Mouse (Mus musculus) neural tube, embryonic 15.5 days (tissue): Measurements from ENCODE around the gene Coro2b. TPM values are rescaled to one million over a fixed set of nuclear protein-coding genes. Genes with fewer than 3 reads are reported as not detected.

Source experiments
- ATAC-seq: fragments of 200-750 bp; cut with Nextera tagmentation; 2 replicates; pipeline ENCODE4 v1.8.0; 2017; ENCODE audit warnings: mild to moderate bottlenecking, moderate TSS enrichment, moderate library complexity; ENCODE audit not compliant: low FRiP score
- H3K27ac ChIP-seq: fragments of 300-500 bp; sonication (generic); replicated peaks from 2 replicates; pipeline ENCODE4 v1.5.1; 2015; ENCODE audit warnings: mild to moderate bottlenecking, inconsistent platforms
- H3K27me3 ChIP-seq: fragments of 300-500 bp; sonication (generic); replicated peaks from 2 replicates; pipeline ENCODE4 v1.6.1; 2015; ENCODE audit warnings: inconsistent platforms
- H3K36me3 ChIP-seq: fragments of 300-500 bp; sonication (generic); 2 replicates; pipeline ENCODE4 v1.6.1; 2015; ENCODE audit warnings: inconsistent platforms
- H3K4me1 ChIP-seq: fragments of 300-500 bp; sonication (generic); 2 replicates; pipeline ENCODE4 v1.6.1; 2015; ENCODE audit warnings: inconsistent platforms
- H3K4me2 ChIP-seq: fragments of 300-500 bp; sonication (generic); 2 replicates; pipeline ENCODE4 v1.6.1; 2015; ENCODE audit warnings: inconsistent platforms, mild to moderate bottlenecking, moderate library complexity
- H3K4me3 ChIP-seq: fragments of 300-500 bp; sonication (generic); replicated peaks from 2 replicates; pipeline ENCODE4 v1.5.1; 2015; ENCODE audit warnings: mild to moderate bottlenecking, inconsistent platforms
- H3K9ac ChIP-seq: fragments of 300-500 bp; sonication (generic); replicated peaks from 2 replicates; pipeline ENCODE4 v1.6.1; 2015; ENCODE audit warnings: mild to moderate bottlenecking, inconsistent platforms
- H3K9me3 ChIP-seq: fragments of 300-500 bp; sonication (generic); replicated peaks from 2 replicates; pipeline ENCODE4 v1.6.1; 2016; ENCODE audit warnings: inconsistent platforms
- WGBS: fragments of 180-500 bp; shearing (Covaris S2); methylation state at CpG from one replicate; pipeline ENCODE4 v1.1.7; 2015; ENCODE audit warnings: mixed read lengths; 5-methylcytosine and 5-hydroxymethylcytosine counted together
- polyA plus RNA-seq: library from polyadenylated mRNA; unstranded; fragments of >200 nt; fragmentation: Nextera tagmentation; extraction: Ambion mirVana; gene quantifications from 2 replicates; pipeline ENCODE4 v1.2.1, GENCODE M21; 2015

Coro2b gene
- polyA plus RNA-seq, 1 experiment from 2014 or later, result 38.2 TPM

DNA sequence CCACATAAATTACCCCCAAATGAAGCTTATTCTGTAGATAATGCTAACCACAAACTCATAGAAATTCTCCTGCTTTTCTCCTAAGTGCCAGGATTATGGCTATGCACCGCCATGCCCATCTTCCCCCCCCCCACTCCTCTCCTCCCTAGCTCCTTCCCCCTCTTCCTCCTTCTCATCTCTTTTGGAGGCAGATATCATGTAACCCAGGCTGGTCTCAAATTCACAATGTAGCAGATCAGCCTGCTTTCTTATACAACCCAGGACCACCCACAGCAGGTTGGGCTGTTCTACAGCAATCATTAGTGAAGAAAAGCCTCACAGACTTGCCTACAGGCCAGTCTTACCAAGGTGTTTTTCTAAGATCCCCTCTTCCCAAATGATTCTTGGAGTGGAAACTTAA is 135.3 kb downstream of the Coro2b start:
- Histone ChIP-seq H3K9ac (no peak overlapping the region), H3K36me3 (no peaks in the 10 kb centered on the region), H3K4me2 (no peak overlapping the region), H3K4me1 (peaks cover 6% of the 10 kb centered on the region; the same call in 1 of the 2 replicates), H3K9me3 (no peaks in the 10 kb centered on the region), H3K27ac (no peak overlapping the region), H3K4me3 (no peak overlapping the region), H3K27me3 (no peaks in the 10 kb centered on the region)
- ATAC-seq, result no peak
- 71% methylated on average over 1 of the region's 1 CpGs for WGBS

- H3K27ac ChIP-seq, result no peak overlapping the region
- H3K4me2 ChIP-seq, result no peak overlapping the region
- H3K36me3 ChIP-seq, result no peaks in the 10 kb centered on the region
- 76% methylated on average over 11 of the region's 11 CpGs for WGBS
- no peaks in the 10 kb centered on the region for H3K9me3 ChIP-seq
- H3K4me1 ChIP-seq, result peaks cover 6% of the 10 kb centered on the region; the same call in 1 of the 2 replicates
- no peak overlapping the region for H3K9ac ChIP-seq
- no peak for ATAC-seq
- H3K27me3 ChIP-seq, result no peaks in the 10 kb centered on the region
- H3K4me3 ChIP-seq, result no peak overlapping the region
These were observed 136.2 kb downstream of the Coro2b start for GRCm38 (mm10) chr9:62400531-62401170.

DNA sequence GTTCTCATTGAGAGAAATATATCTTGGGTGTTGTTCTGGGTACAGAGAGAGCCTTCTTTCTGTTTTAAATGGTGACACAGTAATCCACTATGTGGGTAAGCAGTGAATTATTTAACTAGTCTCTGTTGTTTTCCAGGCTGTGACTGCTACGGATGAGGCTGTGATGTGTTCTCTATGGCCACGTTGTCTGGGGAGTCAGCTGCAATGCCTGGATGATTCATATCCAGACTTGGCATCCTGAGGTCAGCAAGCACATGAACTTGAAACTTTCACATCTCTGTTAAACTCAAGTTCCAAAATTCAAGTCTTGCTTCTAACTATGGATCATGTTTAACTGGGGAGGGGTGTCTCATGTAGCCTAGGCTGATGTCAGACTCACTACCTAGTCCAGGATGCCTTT is 142.7 kb downstream of the Coro2b start:
- H3K4me3 ChIP-seq, result no peak overlapping the region
- H3K27me3 ChIP-seq, result no peaks in the 10 kb centered on the region
- no peak for ATAC-seq
- H3K36me3 ChIP-seq, result no peaks in the 10 kb centered on the region
- no peaks in the 10 kb centered on the region for H3K4me1 ChIP-seq
- WGBS, result 36% methylated on average over 2 of the region's 2 CpGs
- no peak overlapping the region for H3K9ac ChIP-seq
- H3K4me2 ChIP-seq, result no peak overlapping the region
- H3K27ac ChIP-seq, result no peak overlapping the region
- no peaks in the 10 kb centered on the region for H3K9me3 ChIP-seq

DNA sequence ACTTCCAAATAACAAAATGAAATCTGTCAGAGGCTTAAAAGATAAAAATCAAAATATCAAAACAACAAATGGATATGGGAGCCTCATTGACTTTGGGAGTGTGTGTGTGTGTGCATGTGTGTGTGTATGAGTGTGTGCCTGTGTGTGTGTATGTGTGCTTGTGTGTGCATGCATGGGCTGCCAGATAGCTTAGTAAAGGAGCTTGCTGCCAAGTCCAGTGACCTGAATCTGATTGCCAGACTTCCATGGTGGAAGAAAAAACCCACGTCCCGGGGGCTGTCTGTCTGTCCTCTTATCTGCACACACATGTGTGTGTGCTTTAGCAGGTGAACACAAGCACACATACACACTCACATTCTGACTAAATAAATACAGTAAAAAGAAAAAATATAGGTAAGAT is 143.3 kb downstream of the Coro2b start:
- Histone ChIP-seq H3K27ac (no peak overlapping the region), H3K4me3 (no peak overlapping the region)
- 90% methylated on average over 2 of the region's 2 CpGs for WGBS

DNA sequence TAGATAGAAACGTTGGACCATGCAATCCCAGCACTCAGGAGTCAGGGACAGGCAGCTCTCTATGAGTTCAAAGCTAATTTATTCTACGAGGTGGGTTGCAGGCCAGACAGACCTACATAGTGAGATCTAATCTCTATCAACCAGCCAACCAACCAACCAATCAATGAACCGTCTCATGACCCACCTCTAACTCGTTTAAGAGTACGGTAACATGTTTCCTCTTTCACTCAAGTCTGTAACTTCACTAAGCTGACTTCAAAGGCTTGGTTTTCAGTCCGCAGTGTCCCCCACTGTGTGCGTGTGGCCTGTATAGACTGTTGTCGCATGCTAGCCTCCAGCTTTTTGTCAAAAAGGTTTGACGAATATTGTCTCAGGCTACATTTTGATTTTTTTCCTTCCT is 147.1 kb downstream of the Coro2b start:
- Histone ChIP-seq H3K4me1 (no peaks in the 10 kb centered on the region), H3K9me3 (no peaks in the 10 kb centered on the region), H3K27me3 (no peaks in the 10 kb centered on the region), H3K4me2 (no peak overlapping the region), H3K27ac (no peak overlapping the region), H3K9ac (no peak overlapping the region), H3K36me3 (no peaks in the 10 kb centered on the region), H3K4me3 (no peak overlapping the region)
- ATAC-seq, result no peak
- WGBS, result 77% methylated on average over 9 of the region's 9 CpGs

More for the DNA sequence above, 143.3 kb downstream of the Coro2b start:
- ATAC-seq, result no peak
- no peaks in the 10 kb centered on the region for H3K27me3 ChIP-seq
- H3K9me3 ChIP-seq, result no peaks in the 10 kb centered on the region
- no peak overlapping the region for H3K9ac ChIP-seq
- H3K4me1 ChIP-seq, result no peaks in the 10 kb centered on the region
- H3K36me3 ChIP-seq, result no peaks in the 10 kb centered on the region
- no peak overlapping the region for H3K4me2 ChIP-seq

GRCm38 (mm10) chr9:62385727-62386518 is 150.9 kb downstream of the Coro2b start:
- WGBS, result 91% methylated on average over 4 of the region's 4 CpGs
- Histone ChIP-seq H3K27me3 (no peaks in the 10 kb centered on the region), H3K27ac (no peak overlapping the region), H3K4me1 (0 out of 2 replicates have a peak, but pooled peaks cover 7% of the 10 kb centered on the region), H3K9ac (no peak overlapping the region), H3K9me3 (no peaks in the 10 kb centered on the region), H3K4me2 (no peak overlapping the region), H3K36me3 (no peaks in the 10 kb centered on the region), H3K4me3 (no peak overlapping the region)
- no peak for ATAC-seq

GRCm38 (mm10) chr9:62385062-62385461 is 151.8 kb downstream of the Coro2b start:
- ATAC-seq, result no peak
- Histone ChIP-seq H3K9ac (no peak overlapping the region), H3K36me3 (0 out of 2 replicates have a peak, but pooled peaks cover 3% of the 10 kb centered on the region), H3K4me1 (0 out of 2 replicates have a peak, but pooled peaks cover 7% of the 10 kb centered on the region), H3K27ac (no peak overlapping the region), H3K4me2 (no peak overlapping the region), H3K9me3 (no peaks in the 10 kb centered on the region), H3K27me3 (no peaks in the 10 kb centered on the region), H3K4me3 (no peak overlapping the region)
- WGBS, result 93% methylated on average over 6 of the region's 6 CpGs

DNA sequence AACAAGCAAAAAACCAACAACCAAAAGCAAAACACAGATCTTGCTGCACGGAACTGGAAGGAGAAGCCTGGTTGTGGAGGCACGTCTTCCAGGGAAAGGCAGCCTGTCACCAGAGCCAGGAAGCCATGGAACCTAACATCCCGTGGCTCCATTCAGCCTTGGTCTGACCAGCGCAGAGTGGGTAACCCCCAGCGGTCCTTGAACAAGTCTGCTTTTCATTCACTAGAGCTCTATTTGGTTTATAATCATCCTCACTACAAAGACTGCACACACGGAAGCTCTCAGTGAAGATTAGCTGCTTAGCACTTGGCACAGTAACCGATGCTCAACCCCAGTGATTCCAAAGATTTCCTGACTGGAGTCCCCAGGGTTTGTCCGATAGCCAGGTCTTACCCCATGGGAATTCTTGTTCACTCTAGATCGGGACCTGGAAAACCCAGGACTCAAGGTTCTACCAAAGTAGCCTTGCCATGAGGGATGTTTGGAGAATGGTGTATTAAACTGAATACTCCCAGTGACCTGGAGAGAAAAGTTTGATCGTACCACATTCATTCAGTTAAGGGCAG is 154.2 kb downstream of the Coro2b start:
- Histone ChIP-seq H3K9ac (no peak overlapping the region), H3K4me2 (no peak overlapping the region), H3K27me3 (no peaks in the 10 kb centered on the region), H3K4me3 (no peak overlapping the region), H3K36me3 (peaks cover 13% of the 10 kb centered on the region), H3K27ac (no peak overlapping the region), H3K9me3 (no peaks in the 10 kb centered on the region), H3K4me1 (0 out of 2 replicates have a peak, but pooled peaks cover 7% of the 10 kb centered on the region)
- WGBS, result 77% methylated on average over 10 of the region's 10 CpGs
- no peak for ATAC-seq

- Histone ChIP-seq H3K36me3 (peaks cover 25% of the 10 kb centered on the region), H3K4me2 (no peak overlapping the region), H3K27me3 (no peaks in the 10 kb centered on the region), H3K27ac (no peak overlapping the region), H3K4me1 (0 out of 2 replicates have a peak, but pooled peaks cover 7% of the 10 kb centered on the region), H3K4me3 (no peak overlapping the region), H3K9ac (no peak overlapping the region), H3K9me3 (no peaks in the 10 kb centered on the region)
- ATAC-seq, result no peak
- 55% methylated on average over 8 of the region's 8 CpGs for WGBS
These were observed 155.4 kb downstream of the Coro2b start for GRCm38 (mm10) chr9:62381402-62381913.

DNA sequence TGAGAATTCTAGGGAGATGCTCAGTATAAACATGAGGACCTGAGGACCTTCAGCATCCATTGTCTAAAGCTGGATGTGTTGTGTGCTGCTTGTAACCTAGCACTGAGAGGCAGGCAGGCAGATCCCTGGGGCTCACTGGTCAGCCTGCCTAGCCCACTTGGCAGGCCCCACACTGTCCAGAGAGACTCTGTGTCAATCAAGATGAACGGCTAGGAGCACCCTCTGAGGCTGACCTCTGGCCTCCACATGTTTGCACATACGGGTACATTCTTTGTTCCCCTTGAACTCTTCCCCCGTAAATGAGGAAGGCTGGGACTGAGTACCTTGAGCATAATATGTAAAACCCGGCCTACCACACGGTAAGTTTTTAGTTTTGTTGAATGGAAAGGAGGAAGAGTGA is 156.5 kb downstream of the Coro2b start:
- 69% methylated on average over 5 of the region's 5 CpGs for WGBS
- H3K4me3 ChIP-seq, result no peak overlapping the region
- H3K4me2 ChIP-seq, result no peak overlapping the region
- no peak overlapping the region for H3K9ac ChIP-seq
- no peaks in the 10 kb centered on the region for H3K27me3 ChIP-seq
- 0 out of 2 replicates have a peak, but pooled peaks cover 7% of the 10 kb centered on the region for H3K4me1 ChIP-seq
- H3K36me3 ChIP-seq, result peaks cover 35% of the 10 kb centered on the region
- no peak for ATAC-seq
- H3K9me3 ChIP-seq, result no peaks in the 10 kb centered on the region
- H3K27ac ChIP-seq, result no peak overlapping the region

DNA sequence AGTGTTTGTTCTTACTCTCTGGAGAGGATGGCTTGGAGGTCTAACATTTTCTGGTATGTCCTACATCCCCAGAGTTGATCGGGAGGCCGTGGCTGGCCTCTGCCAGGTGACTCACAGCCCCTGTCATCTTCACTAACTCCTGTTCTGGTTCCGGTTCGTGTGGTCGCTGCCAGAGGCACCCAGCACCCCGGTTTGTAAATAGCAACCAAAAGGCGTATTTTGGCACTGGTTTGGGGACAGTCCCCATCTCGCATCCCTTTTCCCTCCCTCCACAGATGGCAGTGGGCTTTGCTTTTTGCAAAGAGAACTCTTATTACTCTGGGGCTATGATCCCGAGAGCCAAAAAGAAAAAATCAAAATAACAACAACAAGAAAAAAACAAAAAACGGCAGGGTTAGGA is 158.9 kb downstream of the Coro2b start:
- H3K9ac ChIP-seq, result no peak overlapping the region
- H3K27me3 ChIP-seq, result no peaks in the 10 kb centered on the region
- 94% methylated on average over 10 of the region's 10 CpGs for WGBS
- H3K9me3 ChIP-seq, result no peaks in the 10 kb centered on the region
- H3K4me2 ChIP-seq, result no peak overlapping the region
- no peak overlapping the region for H3K4me3 ChIP-seq
- no peak for ATAC-seq
- H3K4me1 ChIP-seq, result peaks cover 7% of the 10 kb centered on the region; the same call in 1 of the 2 replicates
- peaks cover 58% of the 10 kb centered on the region for H3K36me3 ChIP-seq
- H3K27ac ChIP-seq, result no peak overlapping the region
